Mouse (Mus musculus) forebrain, embryonic 11.5 days (tissue): ENCODE data around the gene Olfr721-ps1. TPM values are rescaled to one million over a fixed set of nuclear protein-coding genes. Genes with fewer than 3 reads are reported as not detected.
A peak's percentile ranks its signal among the peaks of the same experiment; 100 is the strongest.

Experiments
- ATAC-seq: fragments of 200-750 bp; cut with Nextera tagmentation; replicated peaks from 2 replicates; pipeline ENCODE4 v1.8.0; 2017; ENCODE audit warnings: moderate TSS enrichment; ENCODE audit not compliant: low FRiP score
- DNase-seq: peaks from one replicate; pipeline ENCODE4 v3.0.0-alpha.2; 2017; ENCODE audit warnings: low spot score
- H3K27ac ChIP-seq: fragments of 300-500 bp; sonication (generic); 2 replicates; pipeline ENCODE4 v1.5.1; 2014; ENCODE audit warnings: low read depth, low read length
- H3K27me3 ChIP-seq: fragments of 300-500 bp; sonication (generic); 2 replicates; pipeline ENCODE4 v1.6.1; 2014; ENCODE audit warnings: mild to moderate bottlenecking, low read length, mixed read lengths; ENCODE audit not compliant: control insufficient read depth, insufficient read depth
- H3K36me3 ChIP-seq: fragments of 300-500 bp; sonication (generic); 2 replicates; pipeline ENCODE4 v1.6.1; 2014; ENCODE audit warnings: mild to moderate bottlenecking, low read length, moderate library complexity, mixed read lengths; ENCODE audit not compliant: control insufficient read depth, insufficient read depth
- H3K4me1 ChIP-seq: fragments of 300-500 bp; sonication (generic); replicated peaks from 2 replicates; pipeline ENCODE4 v1.6.1; 2014; ENCODE audit warnings: low read length, mixed read lengths; ENCODE audit not compliant: control insufficient read depth, insufficient read depth
- H3K4me2 ChIP-seq: fragments of 300-500 bp; sonication (generic); 2 replicates; pipeline ENCODE4 v1.6.1; 2014; ENCODE audit warnings: low read depth, mild to moderate bottlenecking, low read length, moderate library complexity, mixed read lengths; ENCODE audit not compliant: severe bottlenecking
- H3K4me3 ChIP-seq: fragments of 300-500 bp; sonication (generic); 2 replicates; pipeline ENCODE4 v1.5.1; 2014; ENCODE audit warnings: low read depth, low read length
- H3K9ac ChIP-seq: fragments of 300-500 bp; sonication (generic); 2 replicates; pipeline ENCODE4 v1.6.1; 2014; ENCODE audit warnings: low read length
- H3K9me3 ChIP-seq: fragments of 300-500 bp; sonication (generic); 2 replicates; pipeline ENCODE4 v1.6.1; 2016; ENCODE audit warnings: low read length, mixed read lengths; ENCODE audit not compliant: control insufficient read depth
- WGBS: fragments of 180-500 bp; shearing (Covaris S2); extraction: QIAGEN DNeasy Blood & Tissue Kit; methylation state at CpG from one replicate; pipeline ENCODE4 v1.1.7; 2014; 5-methylcytosine and 5-hydroxymethylcytosine counted together
- polyA plus RNA-seq: library from polyadenylated mRNA; unstranded; fragments of >200 nt; fragmentation: Nextera tagmentation; extraction: Ambion mirVana; gene quantifications from 2 replicates; pipeline ENCODE4 v1.2.1, GENCODE M21; 2014

Olfr721-ps1 gene
- polyA plus RNA-seq, result not detected in 2 replicates

DNA sequence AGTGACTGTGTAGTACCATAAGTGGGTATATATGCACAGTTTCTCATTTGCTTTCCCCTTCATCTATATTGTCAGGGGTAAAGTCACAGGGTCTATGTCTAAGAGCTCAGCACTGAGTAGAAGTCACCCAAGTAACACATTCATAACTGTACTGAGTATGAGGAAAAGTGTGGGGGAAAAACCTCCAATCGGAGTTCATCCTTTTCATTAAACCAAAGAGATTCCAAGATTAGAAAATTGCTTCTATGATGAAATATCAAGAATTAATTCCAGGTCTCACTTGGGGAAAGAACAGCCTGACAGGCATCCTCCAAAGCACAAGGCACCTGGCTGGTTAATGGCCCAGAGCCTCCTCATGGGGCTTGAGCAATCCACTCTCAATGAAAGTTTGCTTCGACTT, at the start of gene Olfr721-ps1:
Gene Olfr721-ps1, plus strand, starts transcription at position 301 of the 400 bp plus-strand sequence.
- 78% methylated on average over 2 of the region's 2 CpGs for WGBS
- Histone ChIP-seq H3K4me3 (no peak within 1 kb of the TSS), H3K36me3 (no peaks in the 10 kb centered on the region), H3K9me3 (no peaks in the 10 kb centered on the region), H3K4me1 (no peaks in the 10 kb centered on the region), H3K27ac (no peak within 1 kb of the TSS), H3K27me3 (no peaks in the 10 kb centered on the region), H3K9ac (no peak within 1 kb of the TSS), H3K4me2 (no peak within 1 kb of the TSS)
- no peak for DNase-seq
- no peak for ATAC-seq

DNA sequence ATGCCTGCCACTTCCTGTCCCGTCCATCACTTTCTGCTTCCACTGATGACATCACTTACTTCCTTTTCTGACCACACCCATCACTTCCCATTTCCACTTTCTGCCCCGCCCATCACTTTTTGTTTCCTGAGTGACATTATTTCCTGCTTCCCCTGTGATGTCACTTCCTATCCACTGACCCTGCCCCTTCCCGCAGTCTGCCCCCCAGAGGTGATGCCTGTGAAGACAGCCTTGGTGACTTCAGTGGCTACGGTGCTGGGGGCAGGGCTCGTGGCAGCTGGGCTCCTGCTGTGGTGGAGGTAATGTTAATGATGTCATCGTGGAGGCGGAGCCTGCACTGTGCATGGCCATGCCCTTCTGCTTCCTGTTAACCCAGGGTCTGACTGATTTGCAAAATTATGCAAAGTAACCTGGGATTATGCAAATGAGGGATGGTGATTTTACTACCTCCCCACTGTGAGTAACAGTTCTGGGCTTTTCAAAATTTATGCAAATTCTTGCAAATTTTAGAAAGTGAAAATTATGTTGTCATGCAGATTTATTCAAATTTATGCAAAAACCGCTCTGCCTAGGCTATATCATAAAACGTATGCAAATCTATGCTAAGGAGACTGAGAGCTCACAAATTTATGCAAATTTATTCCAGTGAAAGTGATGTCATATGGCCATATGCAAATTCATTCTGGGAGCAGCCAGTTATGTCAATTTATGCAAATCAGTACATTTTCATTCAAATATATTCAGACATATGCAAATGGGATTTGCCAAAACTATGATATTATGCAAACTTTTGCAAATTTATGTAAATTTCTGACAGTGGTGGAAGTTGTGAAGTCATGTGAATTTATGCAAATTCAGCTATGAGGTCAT, 49.1 kb upstream of the Olfr721-ps1 start:
- H3K9me3 ChIP-seq, result peaks cover 36% of the 10 kb centered on the region
- peak; percentile 8; the same call in 1 of the 2 replicates for ATAC-seq
- peaks cover 2% of the 10 kb centered on the region; the same call in 1 of the 2 replicates for H3K36me3 ChIP-seq
- no peak overlapping the region for H3K4me2 ChIP-seq
- H3K4me3 ChIP-seq, result no peak overlapping the region
- no peaks in the 10 kb centered on the region for H3K27me3 ChIP-seq
- H3K4me1 ChIP-seq, result no peaks in the 10 kb centered on the region
- H3K9ac ChIP-seq, result no peak overlapping the region
- DNase-seq, result peak; percentile 60
- 92% methylated on average over 9 of the region's 9 CpGs for WGBS
- H3K27ac ChIP-seq, result no peak overlapping the region

- Histone ChIP-seq H3K4me3 (no peak overlapping the region), H3K4me1 (no peaks in the 10 kb centered on the region), H3K9me3 (peaks cover 33% of the 10 kb centered on the region), H3K36me3 (peaks cover 1% of the 10 kb centered on the region; the same call in 1 of the 2 replicates), H3K9ac (no peak overlapping the region), H3K4me2 (no peak overlapping the region), H3K27me3 (no peaks in the 10 kb centered on the region), H3K27ac (no peak overlapping the region)
- DNase-seq (no peak), ATAC-seq (no peak)
- WGBS, result 80% methylated on average over 6 of the region's 6 CpGs
These were observed 48.5 kb upstream of the Olfr721-ps1 start for GRCm38 (mm10) chr14:14352606-14353005.

- Histone ChIP-seq H3K4me3 (no peak overlapping the region), H3K9ac (no peak overlapping the region), H3K9me3 (peaks cover 29% of the 10 kb centered on the region), H3K4me1 (no peaks in the 10 kb centered on the region), H3K4me2 (no peak overlapping the region), H3K27me3 (no peaks in the 10 kb centered on the region), H3K36me3 (no peaks in the 10 kb centered on the region), H3K27ac (no peak overlapping the region)
- ATAC-seq (0 out of 2 replicates have a peak, but pooled peaks have one; percentile 8), DNase-seq (no peak)
- 90% methylated on average over 7 of the region's 7 CpGs for WGBS
These were observed 47.9 kb upstream of the Olfr721-ps1 start for GRCm38 (mm10) chr14:14353081-14353732.

GRCm38 (mm10) chr14:14353740-14354510, 47.2 kb upstream of the Olfr721-ps1 start:
- ATAC-seq (no peak; the same call in 1 of the 2 replicates), DNase-seq (no peak)
- peaks cover 25% of the 10 kb centered on the region for H3K9me3 ChIP-seq

DNA sequence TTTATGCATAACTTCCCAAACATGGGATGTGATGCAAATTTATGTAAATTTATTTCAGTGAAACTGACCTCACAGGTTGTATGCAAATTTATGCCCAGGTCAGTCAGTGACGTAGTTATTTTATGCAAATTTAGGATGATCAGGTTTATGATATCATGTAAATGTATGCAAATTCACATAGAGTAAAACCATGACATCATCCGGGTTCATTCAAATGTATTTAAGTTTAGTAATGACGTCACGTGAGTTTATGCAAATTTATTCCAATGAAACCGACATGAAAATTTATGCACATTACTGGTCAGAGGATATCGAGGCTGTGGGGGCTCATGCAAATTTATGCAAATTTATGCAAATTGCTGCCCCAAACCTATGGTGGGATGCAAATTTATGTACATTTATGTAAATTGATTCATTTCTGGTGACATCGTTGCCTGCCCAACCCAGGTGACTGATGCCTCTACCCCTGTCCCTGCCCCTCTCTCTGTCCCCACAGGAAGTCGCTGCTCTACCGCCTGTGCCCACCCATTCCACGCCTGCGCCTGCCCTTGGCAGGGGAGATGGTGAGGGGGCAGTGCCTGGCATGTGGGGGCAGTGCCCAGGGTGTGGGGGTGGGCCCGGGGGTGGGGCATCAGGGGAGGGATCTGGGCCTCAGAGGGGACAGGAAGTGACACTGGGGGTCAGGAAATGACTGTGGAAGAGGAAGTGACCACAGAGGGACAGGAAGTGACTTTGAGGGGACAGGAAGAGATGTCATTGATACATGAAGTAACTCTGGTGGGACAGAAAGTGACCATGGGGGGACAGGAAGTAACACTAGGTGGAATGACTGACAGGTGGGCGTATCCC, 46.4 kb upstream of the Olfr721-ps1 start:
- 90% methylated on average over 13 of the region's 13 CpGs for WGBS
- Histone ChIP-seq H3K4me3 (no peak overlapping the region), H3K4me2 (no peak overlapping the region), H3K27ac (no peak overlapping the region), H3K4me1 (no peaks in the 10 kb centered on the region), H3K27me3 (no peaks in the 10 kb centered on the region), H3K9me3 (peaks cover 17% of the 10 kb centered on the region), H3K36me3 (no peaks in the 10 kb centered on the region), H3K9ac (no peak overlapping the region)
- ATAC-seq, result peak; percentile 32; the same call in 1 of the 2 replicates
- peak; percentile 52 for DNase-seq

More at GRCm38 (mm10) chr14:14353740-14354510, 47.2 kb upstream of the Olfr721-ps1 start:
- no peaks in the 10 kb centered on the region for H3K27me3 ChIP-seq
- no peak overlapping the region for H3K4me3 ChIP-seq
- H3K4me1 ChIP-seq, result no peaks in the 10 kb centered on the region
- no peak overlapping the region for H3K27ac ChIP-seq
- H3K4me2 ChIP-seq, result no peak overlapping the region
- H3K36me3 ChIP-seq, result no peaks in the 10 kb centered on the region
- no peak overlapping the region for H3K9ac ChIP-seq
- 90% methylated on average over 8 of the region's 8 CpGs for WGBS

GRCm38 (mm10) chr14:14355360-14355646, 45.8 kb upstream of the Olfr721-ps1 start:
- no peaks in the 10 kb centered on the region for H3K36me3 ChIP-seq
- H3K27ac ChIP-seq, result no peak overlapping the region
- no peak overlapping the region for H3K9ac ChIP-seq
- no peak overlapping the region for H3K4me2 ChIP-seq
- H3K4me3 ChIP-seq, result no peak overlapping the region
- H3K4me1 ChIP-seq, result no peaks in the 10 kb centered on the region
- 94% methylated on average over 8 of the region's 8 CpGs for WGBS
- ATAC-seq (no peak), DNase-seq (peak; percentile 49)
- no peaks in the 10 kb centered on the region for H3K27me3 ChIP-seq
- peaks cover 13% of the 10 kb centered on the region; the same call in 1 of the 2 replicates for H3K9me3 ChIP-seq

DNA sequence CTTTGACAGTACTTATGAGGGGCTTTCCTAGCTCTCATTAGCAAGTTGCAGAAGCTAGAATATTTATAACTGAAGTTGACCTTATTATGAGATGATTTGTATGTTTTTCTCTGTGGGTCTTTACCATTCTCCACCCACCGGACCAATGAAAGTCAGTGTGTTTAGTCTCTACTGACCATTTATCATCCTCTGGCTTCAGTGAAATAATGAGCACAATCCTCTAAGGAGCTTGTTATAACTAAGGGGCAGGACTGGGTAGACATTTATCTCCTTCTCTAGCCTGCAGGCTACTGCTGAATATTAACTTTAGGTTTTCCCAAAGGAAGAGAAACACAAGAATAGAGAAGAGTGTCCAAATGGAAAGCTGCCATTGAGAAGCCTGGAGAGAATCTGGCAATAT, 5.6 kb upstream of the Olfr721-ps1 start:
- Histone ChIP-seq H3K36me3 (no peaks in the 10 kb centered on the region), H3K9ac (no peak overlapping the region), H3K4me1 (no peaks in the 10 kb centered on the region), H3K4me2 (no peak overlapping the region), H3K9me3 (no peaks in the 10 kb centered on the region), H3K4me3 (no peak overlapping the region), H3K27ac (no peak overlapping the region), H3K27me3 (no peaks in the 10 kb centered on the region)
- WGBS, result 96% methylated on average over 1 of the region's 1 CpGs
- no peak for DNase-seq
- ATAC-seq, result no peak
